Mouse (Mus musculus) thymus, adult 2 months (tissue): ENCODE results near the gene Olfr522. TPM values are rescaled to one million over a fixed set of nuclear protein-coding genes. Genes with fewer than 3 reads are reported as not detected.

Experiments
- DNase-seq: peaks from one replicate; pipeline ENCODE4 v3.0.0; 2021
- H3K27ac ChIP-seq: fragments of 200-500 bp; 2 replicates; pipeline ENCODE4 v1.5.1; 2012; ENCODE audit warnings: low read length, control low read depth; ENCODE audit not compliant: control insufficient read depth, insufficient read depth
- H3K27me3 ChIP-seq: fragments of 200-500 bp; 2 replicates; pipeline ENCODE4 v1.6.1; 2012; ENCODE audit warnings: mild to moderate bottlenecking, low read length, moderate library complexity, mixed read lengths; ENCODE audit not compliant: control insufficient read depth, insufficient read depth
- H3K36me3 ChIP-seq: fragments of 200-500 bp; 2 replicates; pipeline ENCODE4 v1.6.1; 2012; ENCODE audit warnings: mild to moderate bottlenecking, low read length, moderate library complexity; ENCODE audit not compliant: control insufficient read depth, insufficient read depth
- H3K4me1 ChIP-seq: fragments of 200-500 bp; replicated peaks from 2 replicates; pipeline ENCODE4 v1.6.1; 2012; ENCODE audit warnings: low read length; ENCODE audit not compliant: control insufficient read depth, insufficient read depth
- H3K4me3 ChIP-seq: fragments of 200-500 bp; 2 replicates; pipeline ENCODE4 v1.5.1; 2012; ENCODE audit warnings: mild to moderate bottlenecking, low read length, control low read depth, moderate library complexity; ENCODE audit not compliant: control insufficient read depth, insufficient read depth
- CTCF ChIP-seq: fragments of 200-500 bp; IDR thresholded peaks from 2 replicates; pipeline ENCODE4 v1.5.1; 2012; ENCODE audit warnings: mild to moderate bottlenecking, control low read depth, low read length, moderate library complexity, borderline replicate concordance; ENCODE audit not compliant: control insufficient read depth, poor library complexity, insufficient read depth; ENCODE audit errors: extremely low read depth
- POLR2A ChIP-seq: fragments of 200-500 bp; IDR thresholded peaks from 2 replicates; pipeline ENCODE4 v1.6.1; 2012; ENCODE audit warnings: mild to moderate bottlenecking, low read length, control low read depth, moderate library complexity; ENCODE audit not compliant: control insufficient read depth, poor library complexity, insufficient read depth; ENCODE audit errors: extremely low read depth
- WGBS: fragments of 180-500 bp; shearing (Covaris S2); methylation state at CpG from one replicate; pipeline ENCODE4 v1.1.7; 2018; 5-methylcytosine and 5-hydroxymethylcytosine counted together
- polyA plus RNA-seq: library from polyadenylated mRNA; depleted of rRNA; stranded (reverse); fragments of >200 nt; gene quantifications from 2 replicates; pipeline ENCODE4 v1.2.3, GENCODE M21; 2012

Gene Olfr522
- polyA plus RNA-seq, 1 experiment = not detected

DNA sequence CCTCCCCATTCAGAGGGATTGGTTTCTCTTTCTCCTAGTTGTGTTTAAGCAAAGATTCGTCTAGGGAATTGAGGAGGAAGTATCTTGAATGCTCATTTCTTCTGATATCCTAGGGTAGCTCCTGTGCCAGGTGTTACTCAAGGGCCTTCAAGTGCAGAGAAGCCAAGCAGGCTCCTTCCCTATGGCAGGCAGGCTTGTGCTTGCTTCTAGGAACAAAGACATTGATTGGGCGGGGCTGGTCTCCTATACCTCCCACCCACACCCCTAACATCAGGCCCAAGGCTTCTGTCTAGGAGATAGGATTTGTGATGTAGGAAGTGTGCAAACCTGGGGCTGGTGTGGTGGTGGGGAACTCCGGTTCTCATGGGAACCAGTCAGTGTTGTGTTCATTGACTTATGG lies 37.6 kb downstream of the Olfr522 start:
- DNase-seq = no peak
- peaks cover 5% of the 10 kb centered on the region; the same call in 1 of the 2 replicates for H3K36me3 ChIP-seq
- H3K27ac ChIP-seq = no peak overlapping the region
- no peaks in the 10 kb centered on the region for H3K27me3 ChIP-seq
- no peak overlapping the region for H3K4me3 ChIP-seq
- peaks cover 12% of the 10 kb centered on the region for H3K4me1 ChIP-seq
- TF ChIP-seq POLR2A (no peak), CTCF (no peak)
- 47% methylated on average over 3 of the region's 3 CpGs for WGBS

DNA sequence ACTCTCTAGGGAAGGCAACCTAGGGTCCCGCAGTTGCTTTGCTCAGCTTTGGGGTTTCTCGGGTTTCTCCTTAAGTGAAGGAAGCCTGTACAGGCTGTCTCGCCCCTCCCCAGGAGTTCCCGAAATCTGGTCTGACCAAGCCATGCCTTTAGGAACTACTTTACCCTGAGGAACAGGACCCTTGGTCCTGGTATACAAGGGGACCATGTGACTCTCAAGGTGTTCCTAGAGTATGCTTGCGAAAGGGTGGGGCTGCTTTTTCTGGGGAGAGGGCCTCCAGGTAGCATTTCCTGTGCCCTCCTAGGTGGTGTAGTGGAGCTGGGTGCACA lies 38.6 kb downstream of the Olfr522 start:
- peaks cover 5% of the 10 kb centered on the region; the same call in 1 of the 2 replicates for H3K36me3 ChIP-seq
- no peak overlapping the region; the same call in 1 of the 2 replicates for H3K27ac ChIP-seq
- H3K4me3 ChIP-seq = peak overlapping the region; percentile 95
- no peak for DNase-seq
- H3K27me3 ChIP-seq = no peaks in the 10 kb centered on the region
- peaks cover 12% of the 10 kb centered on the region for H3K4me1 ChIP-seq
- TF ChIP-seq CTCF (no peak), POLR2A (no peak)
- 3% methylated on average over 5 of the region's 5 CpGs for WGBS

DNA sequence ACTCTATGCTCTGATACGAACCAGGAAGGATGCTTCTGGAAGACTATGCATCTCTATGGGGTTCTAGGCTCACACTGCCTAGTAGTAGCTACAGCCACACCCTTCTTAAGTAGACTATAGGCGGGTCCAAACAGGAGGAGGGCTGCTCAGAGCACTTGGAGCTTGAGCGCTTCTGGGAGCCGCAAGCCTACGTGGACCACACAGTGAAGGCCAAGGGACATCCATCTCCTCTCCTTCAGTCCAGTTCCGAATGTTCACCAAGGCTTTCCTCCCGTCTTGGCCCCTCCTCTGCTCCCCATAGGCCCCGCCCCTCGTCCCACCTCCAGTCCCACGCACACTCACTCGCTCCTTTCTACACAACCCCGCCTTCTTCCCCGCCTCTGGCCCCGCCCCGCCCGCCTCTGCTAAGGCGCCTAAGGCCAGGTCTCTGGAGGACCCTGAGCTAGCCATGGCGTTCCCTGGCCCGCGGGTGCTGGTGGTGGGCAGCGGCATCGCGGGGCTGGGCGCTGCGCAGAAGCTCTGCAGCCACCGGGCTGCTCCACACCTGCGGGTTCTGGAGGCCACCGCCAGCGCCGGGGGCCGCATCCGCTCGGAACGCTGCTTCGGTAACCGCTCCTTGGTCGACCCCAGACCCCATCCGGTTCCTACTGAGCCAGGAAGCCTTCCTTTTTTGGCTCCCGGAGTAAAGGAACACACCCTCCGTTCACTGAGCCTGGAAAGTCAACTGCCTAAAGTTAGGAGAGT lies 39.1 kb downstream of the Olfr522 start:
- no peak overlapping the region; the same call in 1 of the 2 replicates for H3K27ac ChIP-seq
- H3K27me3 ChIP-seq = no peaks in the 10 kb centered on the region
- 1% methylated on average over 40 of the region's 40 CpGs for WGBS

DNA sequence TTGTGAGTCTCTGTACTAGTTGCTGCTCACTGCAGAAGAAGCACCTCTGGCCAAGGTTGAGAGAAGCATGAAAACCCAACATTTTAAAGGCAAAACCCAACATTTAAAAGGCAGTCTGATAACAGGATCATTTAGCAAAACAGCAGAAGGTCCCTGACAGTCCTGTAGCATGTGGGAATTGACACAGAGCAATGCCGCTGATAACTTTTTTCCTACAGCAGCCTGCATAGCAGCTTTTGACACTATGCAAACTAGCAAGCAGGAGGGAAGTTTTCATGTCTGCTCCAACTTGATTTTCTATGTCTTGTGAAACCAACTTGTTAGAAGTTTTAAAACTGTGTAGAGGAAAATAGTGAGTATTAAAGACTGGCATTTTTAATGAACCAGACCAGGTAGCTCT lies 40.2 kb downstream of the Olfr522 start:
- H3K4me1 ChIP-seq = peaks cover 12% of the 10 kb centered on the region

More for the DNA sequence above, 39.1 kb downstream of the Olfr522 start:
- TF ChIP-seq POLR2A = peak; percentile 70
- no peak; the same call in 1 of the 2 replicates for TF ChIP-seq CTCF
- Histone ChIP-seq H3K4me3 (peak overlapping the region; percentile 95), H3K36me3 (peaks cover 5% of the 10 kb centered on the region; the same call in 1 of the 2 replicates), H3K4me1 (peaks cover 12% of the 10 kb centered on the region)
- DNase-seq = peak; percentile 93

DNA sequence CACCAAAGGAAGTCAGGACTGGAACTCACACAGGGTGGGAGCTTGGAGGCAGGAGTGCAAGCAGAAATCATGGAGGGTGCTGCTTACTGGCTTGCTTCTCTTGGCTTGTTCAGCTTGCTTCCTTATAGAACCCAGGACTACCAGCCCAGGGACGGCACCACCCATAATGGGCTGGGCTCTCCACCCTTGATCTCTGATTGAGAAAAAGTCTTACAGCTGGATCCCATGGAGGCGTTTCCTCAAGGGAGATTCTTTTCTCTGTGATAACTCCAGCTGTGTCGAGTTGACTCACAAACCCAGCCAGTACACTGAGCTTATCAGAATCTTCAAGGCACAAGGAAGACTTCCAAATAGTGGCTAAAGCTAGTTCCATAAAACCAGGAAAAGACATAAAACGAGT lies 41.8 kb downstream of the Olfr522 start:
- H3K4me3 ChIP-seq = no peak overlapping the region
- no peak overlapping the region for H3K27ac ChIP-seq
- no peaks in the 10 kb centered on the region for H3K36me3 ChIP-seq
- 76% methylated on average over 4 of the region's 4 CpGs for WGBS
- H3K4me1 ChIP-seq = peaks cover 12% of the 10 kb centered on the region
- TF ChIP-seq CTCF = no peak
- no peak for TF ChIP-seq POLR2A
- no peaks in the 10 kb centered on the region for H3K27me3 ChIP-seq
- DNase-seq = no peak

More for the DNA sequence above, 40.2 kb downstream of the Olfr522 start:
- no peaks in the 10 kb centered on the region for H3K36me3 ChIP-seq
- 98% methylated on average over 1 of the region's 1 CpGs for WGBS
- H3K27ac ChIP-seq = no peak overlapping the region
- H3K27me3 ChIP-seq = no peaks in the 10 kb centered on the region
- DNase-seq = no peak
- H3K4me3 ChIP-seq = no peak overlapping the region
- TF ChIP-seq POLR2A (no peak), CTCF (no peak)

DNA sequence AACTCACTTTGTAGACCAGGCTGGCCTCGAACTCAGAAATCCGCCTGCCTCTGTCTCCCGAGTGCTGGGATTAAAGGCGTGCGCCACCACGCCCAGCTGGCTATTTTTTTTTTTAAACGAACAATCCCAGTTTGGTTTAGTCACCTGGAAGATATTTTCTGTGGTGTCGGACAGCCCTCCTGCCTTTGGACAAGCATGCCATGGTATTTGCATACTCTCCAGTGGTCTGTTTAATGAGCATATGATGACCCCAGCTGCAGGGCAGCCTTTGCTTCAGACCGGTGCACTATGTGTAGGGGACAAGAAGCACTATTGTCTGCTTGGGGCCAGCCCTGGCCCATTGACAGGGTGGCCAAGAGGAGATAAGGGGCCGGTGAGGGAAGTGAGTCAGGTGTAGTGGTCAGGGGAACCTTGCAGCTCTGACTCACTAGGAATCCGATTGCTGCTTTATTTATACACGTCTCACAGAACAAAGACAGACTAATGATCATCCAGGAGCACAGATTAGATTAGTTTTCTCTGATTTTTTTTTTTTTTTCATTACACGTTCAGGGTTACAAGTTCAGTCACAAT lies 43.1 kb downstream of the Olfr522 start:
- Histone ChIP-seq H3K27ac (no peak overlapping the region), H3K36me3 (no peaks in the 10 kb centered on the region), H3K4me1 (peaks cover 7% of the 10 kb centered on the region), H3K27me3 (no peaks in the 10 kb centered on the region), H3K4me3 (no peak overlapping the region)
- WGBS = 87% methylated on average over 13 of the region's 13 CpGs
- TF ChIP-seq POLR2A (no peak), CTCF (no peak)
- DNase-seq = no peak

DNA sequence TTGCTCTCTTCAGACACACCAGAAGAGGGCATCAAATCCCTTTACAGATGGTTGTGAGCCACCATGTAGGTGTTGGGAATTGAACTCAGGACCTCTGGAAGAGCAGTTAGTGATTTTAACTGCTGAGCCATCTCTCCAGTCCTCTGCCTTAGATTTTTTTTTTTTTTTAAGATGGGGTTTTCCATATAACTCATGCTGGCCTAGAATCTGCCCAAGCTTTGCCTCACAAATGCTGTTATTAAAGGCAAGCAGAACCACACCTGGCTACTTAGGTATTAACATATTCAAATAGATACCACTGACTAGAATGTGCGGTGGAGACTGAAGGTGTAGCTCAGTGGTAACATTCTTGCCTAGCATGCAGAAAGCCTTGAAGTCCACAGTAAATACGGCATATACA lies 44.1 kb downstream of the Olfr522 start:
- Histone ChIP-seq H3K4me1 (peaks cover 6% of the 10 kb centered on the region), H3K36me3 (no peaks in the 10 kb centered on the region), H3K27ac (no peak overlapping the region), H3K27me3 (no peaks in the 10 kb centered on the region), H3K4me3 (no peak overlapping the region)
- no peak for TF ChIP-seq POLR2A
- no peak for TF ChIP-seq CTCF
- WGBS = 93% methylated on average over 2 of the region's 2 CpGs
- no peak for DNase-seq
